22 mouse cellular contexts compared by ENCODE assay signal in genomic region chr17:85160786-85161185, GRCm38 (mm10).
"Had no signal": no experiment of that assay in that cellular context is flagged by ENCODE, and none has a peak within 500 bp of the region (broad histone marks: within the 10 kb centered on the region; RNA-seq: fewer than 3 reads in every experiment).

No protein-coding gene starts in this region.

- DNase-seq: gastrocnemius, postnatal 10 days; gastrocnemius, postnatal 25 days; heart, postnatal 10 days; heart, postnatal 4 days; kidney, adult 18-20 months; kidney, adult 8-10 months; kidney, postnatal 10 days; kidney, postnatal 25 days; kidney, postnatal 4 days; liver; liver, embryonic 13.5 days had no signal

- H3K27me3 ChIP-seq: heart, embryonic 12.5 days; hindbrain, embryonic 12.5 days; intestine, embryonic 15.5 days; limb, embryonic 12.5 days; liver, embryonic 13.5 days; liver, embryonic 15.5 days had no signal

- H3K4me3 ChIP-seq: heart, embryonic 10.5 days; heart, embryonic 12.5 days; hindbrain, embryonic 10.5 days; hindbrain, embryonic 12.5 days; intestine, embryonic 15.5 days; layer of hippocampus, adult 2 months; left cerebral cortex, adult 2 months; limb, embryonic 10.5 days; limb, embryonic 12.5 days; liver, embryonic 13.5 days; liver, embryonic 15.5 days had no signal

- H3K27ac ChIP-seq: heart, embryonic 10.5 days; hindbrain, embryonic 10.5 days; hindbrain, embryonic 12.5 days; hindbrain, embryonic 14.5 days; intestine, embryonic 15.5 days; layer of hippocampus, adult 2 months; left cerebral cortex, adult 2 months; limb, embryonic 10.5 days; limb, embryonic 12.5 days; liver, embryonic 13.5 days; liver, embryonic 15.5 days had no signal

- H3K9ac ChIP-seq: heart, embryonic 12.5 days; hindbrain, embryonic 12.5 days; hindbrain, embryonic 14.5 days; intestine, embryonic 15.5 days; limb, embryonic 12.5 days; liver, embryonic 13.5 days; liver, embryonic 15.5 days had no signal

- H3K4me1 ChIP-seq: heart, embryonic 10.5 days; hindbrain, embryonic 10.5 days; hindbrain, embryonic 12.5 days; intestine, embryonic 15.5 days; limb, embryonic 10.5 days; limb, embryonic 12.5 days; liver, embryonic 13.5 days; liver, embryonic 15.5 days had no signal

- H3K36me3 ChIP-seq: heart, embryonic 10.5 days; heart, embryonic 12.5 days; hindbrain, embryonic 10.5 days; hindbrain, embryonic 12.5 days; intestine, embryonic 15.5 days; limb, embryonic 10.5 days; limb, embryonic 12.5 days; liver, embryonic 13.5 days; liver, embryonic 15.5 days had no signal

- H3K9me3 ChIP-seq: heart, embryonic 10.5 days; heart, embryonic 12.5 days; hindbrain, embryonic 10.5 days; hindbrain, embryonic 12.5 days; intestine, embryonic 15.5 days; limb, embryonic 10.5 days; limb, embryonic 12.5 days; liver, embryonic 13.5 days; liver, embryonic 15.5 days had no signal
